ENCODE assay signal across 22 mouse cellular contexts in genomic region chr4:128128546-128128945, GRCm38 (mm10).
DNase-seq lines count a peak whose midpoint lies in the region; ATAC-seq lines count a peak whose summit lies in the region.
"Had no signal": no experiment of that assay in that cellular context is flagged by ENCODE, and none has a peak within 500 bp of the region (broad histone marks: within the 10 kb centered on the region; RNA-seq: fewer than 3 reads in every experiment).

No protein-coding gene starts in this region.

- ATAC-seq in frontal cortex, adult (ENCODE audit: low TSS enrichment): peak; percentile 85
- ATAC-seq: forebrain, embryonic 13.5 days; forebrain, embryonic 16.5 days; hindbrain, embryonic 16.5 days; inflammation-experienced regulatory T-cells, adult 6 months; Patski had no signal

- no peak for DNase-seq in frontal cortex, postnatal 25 days (ENCODE audit: low spot score in 2 of 2)
- peak; percentile 57 to 63 for DNase-seq in left cerebral cortex, adult 18-20 months (ENCODE audit: low spot score in 2 of 2)
- DNase-seq in left cerebral cortex, postnatal 4 days: no peak
- DNase-seq in right cerebral cortex, adult 18-20 months: peak; percentile 64
- DNase-seq in right cerebral cortex, postnatal 14 days: no peak
- peak; percentile 54 for DNase-seq in telencephalon, adult 2 months (ENCODE audit: low read depth, low spot score)
- DNase-seq: adrenal gland, postnatal 10 days; adrenal gland, postnatal 36 days; B cell, adult 2 months; cerebellum, adult 11 months; cerebellum, adult 2 months; cerebellum, adult 9-11 months; cerebellum, postnatal 36 days; gastrocnemius, adult 2 months; gastrocnemius, postnatal 14 days; heart, adult 11 months had no signal

- intact Hi-C loops in left cerebral cortex, postnatal 4 days (cut with DNase I): no loop called here

Comparison
In these comparisons a context has a peak if more than half of its experiments do, and no peak if none do; other contexts are left out.
1. DNase-seq: peak in left cerebral cortex, adult 18-20 months (2 of 2), right cerebral cortex, adult 18-20 months (single experiment) and telencephalon, adult 2 months (single experiment); none in frontal cortex, postnatal 25 days (0 of 2), left cerebral cortex, postnatal 4 days (single experiment) and right cerebral cortex, postnatal 14 days (single experiment).